Mouse (Mus musculus): Measurements from ENCODE around the gene Fbxw15. TPM values are rescaled to one million over a fixed set of nuclear protein-coding genes. Genes with fewer than 3 reads are reported as not detected.
"Not testable (repeated sequence)": the region's sequence is repeated elsewhere in the genome, so short reads cannot be mapped to it uniquely, and the experiment has no call there.

Fbxw15 gene
- total RNA-seq (2021): not detected
- long read RNA-seq, experiment 1: 0 reads
- long read RNA-seq, experiment 2: 0 reads

DNA sequence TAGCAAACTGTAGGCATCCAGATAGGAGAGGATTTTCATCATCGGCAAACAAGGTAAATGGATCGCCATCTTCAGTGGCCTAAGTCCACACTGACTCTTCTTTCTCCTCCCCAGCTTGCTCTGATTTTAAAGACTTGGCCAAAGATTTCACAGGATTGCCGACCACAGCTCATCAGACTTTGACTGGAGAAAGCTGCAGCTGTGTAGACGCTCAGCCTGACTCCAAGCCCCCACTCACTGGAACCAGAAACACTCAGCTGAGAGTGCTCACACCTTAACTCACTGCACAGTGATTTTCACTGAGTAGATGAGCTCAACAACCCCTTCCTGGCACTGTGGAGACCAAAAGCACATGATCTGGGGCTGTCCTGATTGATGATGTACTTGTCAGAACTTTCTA lies at the start of gene Fbxw15:
TSS of gene Fbxw15 (minus strand) at position 101 of the 400 bp plus-strand sequence.
- not testable (repeated sequence) for DNase-seq

DNA sequence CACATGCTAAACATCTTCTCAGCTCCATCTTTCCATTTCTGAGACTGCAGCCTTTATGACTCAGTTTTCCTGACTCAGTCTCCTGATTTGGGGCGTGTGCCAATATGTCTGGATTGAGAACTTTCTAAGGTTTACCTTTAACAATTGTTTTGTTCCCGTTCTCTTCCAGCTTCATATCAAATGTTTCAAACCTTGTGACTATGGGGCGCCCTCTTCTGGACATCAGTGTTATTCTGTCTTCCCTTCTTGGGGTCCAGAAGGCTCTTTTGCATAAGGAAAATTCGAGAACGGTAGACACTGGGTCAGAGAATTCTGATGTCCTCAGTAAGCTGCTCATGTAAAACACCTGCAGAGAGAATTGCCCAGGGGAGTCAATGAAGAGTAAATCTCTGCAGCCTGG lies 38.8 kb upstream of the Fbxw15 start:
- DNase-seq: not testable (repeated sequence)

DNA sequence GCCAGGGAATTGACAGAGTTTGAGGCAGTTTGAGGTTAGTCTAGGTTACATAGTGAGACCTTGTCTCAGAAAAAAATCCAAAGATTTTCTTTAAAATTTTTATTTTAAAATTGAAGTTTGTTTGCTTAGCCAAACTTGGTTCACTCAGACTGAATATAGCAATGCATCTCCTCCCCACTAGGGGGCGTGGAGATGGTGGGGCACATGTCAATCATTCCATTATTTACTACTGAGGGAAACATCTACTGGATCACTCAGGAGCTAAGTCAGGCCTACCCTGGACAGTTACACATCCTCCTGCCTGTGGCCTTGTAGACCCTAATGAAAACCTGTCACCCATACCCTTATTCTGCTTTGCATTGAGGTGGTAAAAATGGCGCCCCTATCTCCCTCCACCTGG lies 34.1 kb upstream of the Fbxw15 start:
- DNase-seq: not testable (repeated sequence)

DNA sequence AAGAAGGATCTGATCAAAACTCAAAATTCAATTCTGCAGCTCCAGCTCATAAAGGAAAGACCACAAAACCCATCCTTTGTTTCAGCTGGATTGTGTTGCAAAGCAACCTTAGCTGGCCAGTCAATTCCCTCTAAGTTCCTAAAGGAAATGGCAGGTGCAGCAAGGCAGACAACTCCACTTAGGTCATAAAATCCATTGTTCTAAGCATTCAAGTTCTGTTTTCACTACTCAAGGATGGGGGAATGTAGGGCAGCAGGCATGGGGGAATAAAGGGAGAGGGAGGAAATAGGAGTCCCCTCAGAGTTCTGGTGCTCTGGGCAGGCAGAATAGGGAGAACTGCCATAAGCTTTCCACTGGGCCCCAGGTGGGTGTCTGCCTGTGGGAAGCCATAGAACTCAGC lies 29.2 kb upstream of the Fbxw15 start:
- no peak for DNase-seq

DNA sequence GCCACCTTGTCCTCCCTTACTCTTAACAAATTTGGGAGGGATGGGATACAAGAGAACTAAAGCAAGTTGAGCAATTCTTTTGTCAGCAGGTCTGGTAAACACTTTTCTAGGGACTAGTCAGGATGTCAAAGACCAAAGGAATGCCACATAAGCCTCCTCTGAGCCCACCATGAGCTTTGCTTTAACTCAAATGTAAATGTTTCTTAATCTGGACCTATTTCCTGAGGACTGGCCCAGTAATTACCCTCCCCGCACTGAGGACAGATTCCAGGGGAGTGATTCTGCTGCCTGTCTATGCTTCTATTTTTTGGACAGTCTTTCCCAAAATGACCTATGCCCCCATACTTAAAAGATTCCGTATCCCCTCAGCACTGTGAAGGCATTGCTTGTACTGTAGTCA lies 26.8 kb upstream of the Fbxw15 start:
- no peak for DNase-seq

DNA sequence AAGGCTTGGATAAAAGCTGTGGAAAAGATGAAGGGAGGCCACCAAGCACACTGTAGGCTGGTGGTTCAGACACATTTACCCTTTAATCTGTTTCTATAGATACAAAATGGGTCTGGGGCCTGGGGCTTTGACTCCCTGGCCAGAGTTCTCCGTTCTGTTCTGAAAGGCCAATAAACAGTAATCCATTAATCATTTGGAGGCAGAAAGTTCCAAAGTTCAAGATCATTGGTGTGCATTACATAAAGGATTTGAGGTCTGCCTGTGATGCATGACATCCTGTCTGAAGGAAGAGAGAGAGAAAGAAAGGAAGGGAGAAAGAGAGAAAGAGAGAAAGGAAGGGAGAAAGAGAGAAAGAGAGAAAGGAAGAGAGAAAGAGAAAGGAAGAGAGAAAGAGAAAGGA lies 2.5 kb downstream of the Fbxw15 start:
- no peak for DNase-seq

DNA sequence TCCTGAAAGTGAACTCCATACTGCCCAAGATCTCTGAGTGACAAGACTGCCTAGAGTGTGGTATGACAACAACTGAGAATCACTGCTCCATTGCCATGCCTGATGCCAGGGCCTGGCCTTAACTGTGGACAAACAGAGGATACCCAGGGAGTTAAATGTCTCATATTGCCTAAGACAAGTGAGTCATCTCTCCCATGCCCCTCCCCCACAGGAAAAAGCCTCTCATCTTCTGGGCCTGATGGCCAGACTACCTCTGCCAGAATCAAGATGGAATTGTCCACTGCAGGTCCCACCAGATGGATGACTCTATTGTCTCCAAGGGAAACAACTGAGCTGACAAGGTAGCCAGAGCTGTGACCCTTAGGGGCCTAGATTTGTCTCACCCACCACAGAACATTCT lies 6.0 kb downstream of the Fbxw15 start:
- not testable (repeated sequence) for DNase-seq

DNA sequence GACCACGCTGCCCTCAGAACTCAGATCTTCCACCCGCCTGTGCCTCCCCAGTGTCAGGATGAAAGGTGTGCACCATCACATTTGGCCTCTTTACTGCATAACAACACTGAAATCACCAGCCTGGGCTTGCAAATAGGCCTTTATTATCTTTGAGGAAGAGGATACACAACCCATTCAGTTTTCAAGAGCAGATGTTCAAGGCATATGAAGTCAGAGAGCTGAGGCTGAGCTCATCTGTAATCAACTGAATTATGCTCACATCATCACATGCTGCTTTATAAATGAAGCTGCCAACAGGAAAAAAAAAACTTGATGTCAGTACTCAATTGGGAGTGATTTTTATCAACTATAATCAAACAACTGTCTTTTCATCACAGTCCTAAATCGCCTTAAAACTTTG lies 15.6 kb downstream of the Fbxw15 start:
- no peak for DNase-seq

DNA sequence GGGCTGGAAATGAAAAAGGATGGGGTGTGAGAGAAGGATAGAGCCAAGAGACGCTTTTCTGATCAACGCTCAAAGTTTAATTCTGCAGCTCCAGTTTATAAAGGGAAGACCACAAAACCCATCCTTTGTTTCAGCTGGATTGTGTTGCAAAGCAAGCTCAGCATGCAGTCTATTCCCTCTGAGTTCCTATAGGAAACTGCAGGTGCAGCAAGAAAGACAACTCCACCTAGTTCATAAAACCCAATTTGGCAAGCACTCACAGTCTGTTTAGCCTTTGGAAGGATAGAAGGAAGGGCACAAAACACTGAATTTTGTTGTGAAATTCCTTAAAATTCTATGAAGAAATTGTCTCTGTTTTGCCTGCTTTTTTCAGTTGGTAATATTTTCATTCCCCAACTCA lies 18.4 kb downstream of the Fbxw15 start:
- not testable (repeated sequence) for DNase-seq

DNA sequence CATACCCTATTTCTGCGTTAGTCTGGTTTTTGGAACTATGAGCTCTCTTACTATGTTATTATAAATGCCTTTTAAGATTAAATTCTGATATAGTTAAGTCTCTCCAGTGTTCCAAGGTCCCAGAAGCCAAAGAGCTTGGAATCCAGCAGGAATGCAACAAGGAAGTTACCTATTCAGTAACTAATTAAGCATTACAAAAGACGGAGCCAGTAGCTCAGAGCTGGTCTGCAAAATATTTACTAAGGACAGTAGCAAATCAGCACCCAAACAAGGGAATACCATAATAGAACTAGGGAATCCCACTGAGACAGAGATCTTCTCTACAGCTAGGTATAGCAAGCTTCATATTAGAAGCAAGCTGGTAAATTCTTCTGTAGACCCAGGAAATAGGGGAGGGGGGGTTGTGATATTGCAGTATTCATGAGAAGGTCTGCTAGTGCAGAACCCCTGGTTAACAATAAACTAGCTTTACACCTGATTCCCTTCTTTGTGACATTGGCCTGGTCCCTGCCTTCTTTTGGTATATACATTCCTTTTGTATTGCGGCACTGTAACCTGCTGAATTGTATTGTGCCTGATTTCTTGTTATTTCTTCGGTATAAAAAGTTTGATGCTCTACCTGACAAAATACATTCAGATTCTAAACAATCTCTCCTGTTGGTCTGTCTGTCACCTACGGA lies 44.5 kb downstream of the Fbxw15 start:
- DNase-seq: no peak

Other genes starting within 250 kb of the Fbxw15 start
- not detected for gene Fbxw28, start 228.6 kb downstream of the Fbxw15 start, total RNA-seq (2021)
- gene Fbxw22, start 164.0 kb downstream of the Fbxw15 start, total RNA-seq (2021): not detected
- not detected for gene Fbxw16, start 119.1 kb downstream of the Fbxw15 start, total RNA-seq (2021)
- not detected for gene Fbxw19, start 72.4 kb downstream of the Fbxw15 start, total RNA-seq (2021)
- gene Fbxw24, start 57.8 kb upstream of the Fbxw15 start, total RNA-seq (2021): not detected
- not detected for gene Fbxw25, start 96.4 kb upstream of the Fbxw15 start, total RNA-seq (2021)
- not detected for gene Fbxw18, start 134.4 kb upstream of the Fbxw15 start, total RNA-seq (2021)
- gene Fbxw26, start 177.8 kb upstream of the Fbxw15 start, total RNA-seq (2021): not detected
- gene Fbxw27, start 222.4 kb upstream of the Fbxw15 start, total RNA-seq (2021): not detected
- not detected for gene Spink8, start 244.0 kb upstream of the Fbxw15 start, total RNA-seq (2021)